Mouse (Mus musculus) myocyte (in vitro differentiated cells): ENCODE data around the gene Upp2.

Experiments used
- E2F4 ChIP-seq: IDR thresholded peaks from one replicate; pipeline ENCODE4 v1.6.1; 2011; ENCODE audit warnings: mild to moderate bottlenecking, control low read depth, moderate library complexity; ENCODE audit not compliant: insufficient read depth
- MYOD1 ChIP-seq, 3 experiments: IDR thresholded peaks; one replicate each; pipeline ENCODE4 v1.6.1; 2011; ENCODE audit warnings: control low read depth in 2 of 3, low read depth in 2 of 3, mild to moderate bottlenecking in 2 of 3, moderate library complexity in 1 of 3; ENCODE audit not compliant: insufficient read length in 2 of 3, control insufficient read depth in 1 of 3
- POLR2A ChIP-seq: IDR thresholded peaks from one replicate; pipeline ENCODE4 v1.6.1; 2011; ENCODE audit warnings: low read depth, mild to moderate bottlenecking, control low read depth, moderate library complexity; ENCODE audit not compliant: insufficient read length
- POLR2AphosphoS2 ChIP-seq: IDR thresholded peaks from one replicate; pipeline ENCODE4 v1.6.1; 2011; ENCODE audit warnings: low read depth, control low read depth; ENCODE audit not compliant: insufficient read length
- SRF ChIP-seq: IDR thresholded peaks from one replicate; pipeline ENCODE4 v1.6.1; 2011; ENCODE audit warnings: low read depth; ENCODE audit not compliant: control insufficient read depth, insufficient read length
- TCF12 ChIP-seq: IDR thresholded peaks from one replicate; pipeline ENCODE4 v1.6.1; 2011; ENCODE audit warnings: mild to moderate bottlenecking, control low read depth; ENCODE audit not compliant: poor library complexity, insufficient read depth, severe bottlenecking

DNA sequence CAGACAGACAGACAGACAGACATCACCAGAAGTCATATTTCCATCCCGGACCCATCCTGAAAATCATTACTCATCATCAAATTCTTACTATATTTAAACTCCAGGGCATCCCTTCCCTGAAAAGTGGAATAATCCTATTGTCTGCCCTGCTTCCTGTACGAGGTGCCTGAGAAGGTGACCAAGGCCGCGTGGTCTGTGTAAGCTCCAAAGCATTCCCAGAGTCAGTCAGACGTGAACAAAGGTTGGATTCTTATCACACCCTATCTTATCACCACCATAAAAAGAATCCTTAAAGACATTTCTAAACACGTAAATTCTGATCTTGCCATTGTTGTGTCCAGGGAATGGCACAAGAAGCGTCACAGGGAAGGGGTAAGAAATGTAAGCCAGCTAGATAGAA, 18.2 kb upstream of the Upp2 start:
- TF ChIP-seq E2F4 (no peak), POLR2A (no peak), SRF (no peak), TCF12 (no peak), MYOD1 (IDR thresholded peaks at IDR 0.05; ENCODE audit: control insufficient read depth in 1 of 3, insufficient read length in 2 of 3, low read depth in 2 of 3) (no peak), POLR2AphosphoS2 (no peak)
